Mouse (Mus musculus): ENCODE data around the gene Tfpi2. TPM values are rescaled to one million over a fixed set of nuclear protein-coding genes. Genes with fewer than 3 reads are reported as not detected.

Tfpi2 gene
- total RNA-seq (2014; fragmentation: Nextera tagmentation) = not detected in 2 replicates
- total RNA-seq (2017) = not detected in 2 replicates
- not detected in 2 replicates for polyA plus RNA-seq (2012)

- ATAC-seq (ENCODE audit: extremely low read depth, insufficient number of reproducible peaks, low FRiP score, poor library complexity, severe bottlenecking) (no peak), DNase-seq (ENCODE audit: low spot score) (no peak)
- no peak within 1 kb of the TSS for H3K4me3 ChIP-seq (ENCODE audit: low read depth, low read length)
Observed at GRCm38 (mm10) chr6:3988750-3989149, at the start of gene Tfpi2. TSS of gene Tfpi2 (minus strand) at chr6:3988919.

DNA sequence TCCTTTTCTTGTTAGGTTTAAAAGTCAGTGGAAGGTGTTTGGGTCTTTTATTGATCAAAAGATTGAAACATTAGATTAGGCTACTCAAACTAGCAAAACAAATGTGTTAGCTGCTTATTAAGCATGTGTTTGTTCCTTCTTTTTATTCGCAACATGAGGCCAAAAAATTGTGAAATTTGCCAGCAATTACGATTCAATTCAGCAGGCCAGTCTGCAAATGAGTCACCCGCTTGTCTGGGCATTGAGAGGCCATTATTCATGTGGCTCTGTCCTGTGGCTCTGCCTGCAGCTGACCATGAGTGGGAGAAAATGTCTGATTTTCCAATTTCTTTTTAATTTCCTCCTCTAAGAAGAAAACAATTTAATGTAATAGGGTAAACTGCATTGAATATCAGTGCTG is 42.2 kb upstream of the Tfpi2 start:
- H3K9me3 ChIP-seq (replicated peaks) = no peaks in the 10 kb centered on the region
- TF ChIP-seq TAL1 (conservative IDR thresholded peaks at IDR 0.05; ENCODE audit: low read depth, low read length) (no peak), POLR2AphosphoS5 (IDR thresholded peaks at IDR 0.05; ENCODE audit: insufficient replicate concordance, low read depth, low read length) (no peak), CTCF (IDR thresholded peaks at IDR 0.05; ENCODE audit: low read depth, low read length) (no peak), GATA2 (IDR thresholded peaks at IDR 0.05; ENCODE audit: borderline replicate concordance, low read depth, low read length) (no peak), GATA1 (IDR thresholded peaks at IDR 0.05; ENCODE audit: borderline replicate concordance, low read length) (no peak)
- H3K4me3 ChIP-seq (ENCODE audit: low read depth, low read length) = no peak overlapping the region
- H3K27me3 ChIP-seq (ENCODE audit: insufficient read depth, low read length) = no peaks in the 10 kb centered on the region; the same call in 1 of the 2 replicates
- no peaks in the 10 kb centered on the region for H3K36me3 ChIP-seq (replicated peaks)
- H3K4me1 ChIP-seq (ENCODE audit: insufficient read depth, low read depth, low read length) = no peaks in the 10 kb centered on the region
- no peak for DNase-seq (ENCODE audit: low spot score)
- no peak for ATAC-seq (ENCODE audit: extremely low read depth, insufficient number of reproducible peaks, low FRiP score, poor library complexity, severe bottlenecking)

More at GRCm38 (mm10) chr6:3988750-3989149, at the start of gene Tfpi2:
- no peaks in the 10 kb centered on the region for H3K4me1 ChIP-seq (ENCODE audit: insufficient read depth, low read depth, low read length)
- H3K36me3 ChIP-seq (replicated peaks) = no peaks in the 10 kb centered on the region
- no peaks in the 10 kb centered on the region for H3K9me3 ChIP-seq (replicated peaks)
- H3K27me3 ChIP-seq (ENCODE audit: insufficient read depth, low read length) = no peaks in the 10 kb centered on the region
- TF ChIP-seq CTCF (IDR thresholded peaks at IDR 0.05; ENCODE audit: low read depth, low read length) = no peak
- no peak for TF ChIP-seq GATA2 (IDR thresholded peaks at IDR 0.05; ENCODE audit: borderline replicate concordance, low read depth, low read length)
- no peak for TF ChIP-seq GATA1 (IDR thresholded peaks at IDR 0.05; ENCODE audit: borderline replicate concordance, low read length)
- TF ChIP-seq TAL1 (conservative IDR thresholded peaks at IDR 0.05; ENCODE audit: low read depth, low read length) = no peak
- TF ChIP-seq POLR2AphosphoS5 (IDR thresholded peaks at IDR 0.05; ENCODE audit: insufficient replicate concordance, low read depth, low read length) = no peak

GRCm38 (mm10) chr6:4026367-4026766 is 37.6 kb upstream of the Tfpi2 start:
- Histone ChIP-seq H3K36me3 (replicated peaks) (no peaks in the 10 kb centered on the region), H3K4me3 (ENCODE audit: low read depth, low read length) (no peak overlapping the region), H3K27me3 (ENCODE audit: insufficient read depth, low read length) (no peaks in the 10 kb centered on the region; the same call in 1 of the 2 replicates), H3K9me3 (replicated peaks) (no peaks in the 10 kb centered on the region), H3K4me1 (ENCODE audit: insufficient read depth, low read depth, low read length) (no peaks in the 10 kb centered on the region)
- no peak for TF ChIP-seq TAL1 (conservative IDR thresholded peaks at IDR 0.05; ENCODE audit: low read depth, low read length)
- TF ChIP-seq POLR2AphosphoS5 (IDR thresholded peaks at IDR 0.05; ENCODE audit: insufficient replicate concordance, low read depth, low read length) = no peak
- no peak for TF ChIP-seq GATA2 (IDR thresholded peaks at IDR 0.05; ENCODE audit: borderline replicate concordance, low read depth, low read length)
- no peak for TF ChIP-seq GATA1 (IDR thresholded peaks at IDR 0.05; ENCODE audit: borderline replicate concordance, low read length)
- TF ChIP-seq CTCF (IDR thresholded peaks at IDR 0.05; ENCODE audit: low read depth, low read length) = no peak
- no peak for DNase-seq (ENCODE audit: low spot score)
- ATAC-seq (ENCODE audit: extremely low read depth, insufficient number of reproducible peaks, low FRiP score, poor library complexity, severe bottlenecking) = no peak

DNA sequence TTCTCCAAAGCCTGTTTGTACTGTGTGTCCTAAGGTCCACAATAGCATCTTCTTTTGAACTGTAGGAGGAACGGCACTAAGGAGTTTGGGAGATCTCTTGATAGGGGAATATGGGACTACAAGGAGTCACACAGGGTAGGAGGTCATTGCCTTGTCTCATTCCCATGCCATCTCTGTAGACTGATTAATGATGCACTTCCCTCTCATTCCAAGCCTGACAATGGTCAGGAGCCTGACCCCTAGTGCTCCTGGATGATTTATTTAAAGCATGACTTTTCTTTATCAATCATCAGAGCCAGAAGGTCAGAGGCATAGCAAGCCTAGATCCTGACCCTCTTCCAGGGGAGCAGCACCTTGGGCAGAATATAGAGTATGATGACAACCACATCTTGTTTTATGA is 33.9 kb upstream of the Tfpi2 start:
- DNase-seq (ENCODE audit: low spot score) = no peak
- Histone ChIP-seq H3K27me3 (ENCODE audit: insufficient read depth, low read length) (0 out of 2 replicates have a peak, but pooled peaks cover 3% of the 10 kb centered on the region), H3K9me3 (replicated peaks) (no peaks in the 10 kb centered on the region), H3K36me3 (replicated peaks) (no peaks in the 10 kb centered on the region), H3K4me3 (ENCODE audit: low read depth, low read length) (no peak overlapping the region), H3K4me1 (ENCODE audit: insufficient read depth, low read depth, low read length) (no peaks in the 10 kb centered on the region)
- no peak for TF ChIP-seq GATA1 (IDR thresholded peaks at IDR 0.05; ENCODE audit: borderline replicate concordance, low read length)
- no peak for TF ChIP-seq POLR2AphosphoS5 (IDR thresholded peaks at IDR 0.05; ENCODE audit: insufficient replicate concordance, low read depth, low read length)
- no peak for TF ChIP-seq TAL1 (conservative IDR thresholded peaks at IDR 0.05; ENCODE audit: low read depth, low read length)
- no peak for TF ChIP-seq CTCF (IDR thresholded peaks at IDR 0.05; ENCODE audit: low read depth, low read length)
- TF ChIP-seq GATA2 (IDR thresholded peaks at IDR 0.05; ENCODE audit: borderline replicate concordance, low read depth, low read length) = no peak
- ATAC-seq (ENCODE audit: extremely low read depth, insufficient number of reproducible peaks, low FRiP score, poor library complexity, severe bottlenecking) = no peak

DNA sequence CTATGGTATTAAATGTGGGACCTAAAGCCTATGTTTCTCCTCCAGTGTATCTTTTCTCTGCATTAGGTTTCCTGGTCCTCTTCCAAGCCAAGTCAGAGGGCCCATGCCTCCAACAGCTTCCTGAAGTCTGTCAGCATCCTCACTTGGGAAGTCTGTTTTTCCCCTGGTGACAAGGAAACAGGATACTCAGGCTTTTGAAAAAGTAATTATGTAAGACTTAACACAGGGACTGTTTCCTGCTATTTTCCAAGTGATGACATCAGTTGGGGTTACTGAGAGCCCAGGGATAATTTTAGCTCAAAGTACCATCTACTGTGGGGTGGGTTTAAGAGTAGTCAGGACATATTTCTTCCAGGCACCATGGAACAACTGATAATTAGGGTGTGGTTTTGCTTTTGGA is 20.8 kb upstream of the Tfpi2 start:
- TF ChIP-seq POLR2AphosphoS5 (IDR thresholded peaks at IDR 0.05; ENCODE audit: insufficient replicate concordance, low read depth, low read length) (no peak), TAL1 (conservative IDR thresholded peaks at IDR 0.05; ENCODE audit: low read depth, low read length) (no peak), GATA2 (IDR thresholded peaks at IDR 0.05; ENCODE audit: borderline replicate concordance, low read depth, low read length) (no peak), GATA1 (IDR thresholded peaks at IDR 0.05; ENCODE audit: borderline replicate concordance, low read length) (no peak), CTCF (IDR thresholded peaks at IDR 0.05; ENCODE audit: low read depth, low read length) (no peak)
- no peak overlapping the region for H3K4me3 ChIP-seq (ENCODE audit: low read depth, low read length)
- no peaks in the 10 kb centered on the region for H3K4me1 ChIP-seq (ENCODE audit: insufficient read depth, low read depth, low read length)
- DNase-seq (ENCODE audit: low spot score) = no peak
- H3K9me3 ChIP-seq (replicated peaks) = no peaks in the 10 kb centered on the region
- H3K27me3 ChIP-seq (ENCODE audit: insufficient read depth, low read length) = no peaks in the 10 kb centered on the region
- ATAC-seq (ENCODE audit: extremely low read depth, insufficient number of reproducible peaks, low FRiP score, poor library complexity, severe bottlenecking) = no peak
- H3K36me3 ChIP-seq (replicated peaks) = no peaks in the 10 kb centered on the region

DNA sequence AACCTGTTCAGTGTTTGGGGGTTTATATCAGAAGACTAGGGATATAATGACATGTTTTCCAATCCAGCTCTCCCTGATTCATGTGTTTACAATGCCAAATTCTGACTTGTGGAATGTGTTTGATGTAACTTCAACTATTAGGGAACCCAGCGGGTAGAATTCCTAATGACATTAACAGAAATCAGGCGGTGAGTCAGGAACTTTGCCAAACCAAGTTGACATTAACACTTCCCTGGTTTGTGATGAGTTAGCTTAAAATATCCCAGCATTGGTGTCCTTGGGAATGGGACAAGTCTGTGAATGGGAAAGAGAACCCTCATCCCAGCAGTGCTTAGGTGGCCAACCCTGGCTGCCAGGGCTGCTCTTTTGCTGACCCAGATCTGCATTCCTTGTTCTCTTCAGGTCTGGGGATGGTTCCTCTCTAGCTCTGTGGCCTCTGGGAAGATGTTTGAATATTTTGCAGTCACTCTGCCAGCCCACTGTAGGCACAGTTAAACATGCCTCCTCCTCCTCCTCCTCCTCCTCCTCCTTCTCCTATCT is 19.9 kb upstream of the Tfpi2 start:
- peaks cover 4% of the 10 kb centered on the region; the same call in 1 of the 2 replicates for H3K27me3 ChIP-seq (ENCODE audit: insufficient read depth, low read length)
- DNase-seq (ENCODE audit: low spot score) (no peak), ATAC-seq (ENCODE audit: extremely low read depth, insufficient number of reproducible peaks, low FRiP score, poor library complexity, severe bottlenecking) (no peak)
- H3K4me1 ChIP-seq (ENCODE audit: insufficient read depth, low read depth, low read length) = no peaks in the 10 kb centered on the region
- no peak for TF ChIP-seq GATA2 (IDR thresholded peaks at IDR 0.05; ENCODE audit: borderline replicate concordance, low read depth, low read length)
- TF ChIP-seq GATA1 (IDR thresholded peaks at IDR 0.05; ENCODE audit: borderline replicate concordance, low read length) = no peak
- TF ChIP-seq POLR2AphosphoS5 (IDR thresholded peaks at IDR 0.05; ENCODE audit: insufficient replicate concordance, low read depth, low read length) = no peak
- no peak for TF ChIP-seq TAL1 (conservative IDR thresholded peaks at IDR 0.05; ENCODE audit: low read depth, low read length)
- TF ChIP-seq CTCF (IDR thresholded peaks at IDR 0.05; ENCODE audit: low read depth, low read length) = no peak
- no peaks in the 10 kb centered on the region for H3K9me3 ChIP-seq (replicated peaks)
- H3K4me3 ChIP-seq (ENCODE audit: low read depth, low read length) = no peak overlapping the region
- H3K36me3 ChIP-seq (replicated peaks) = no peaks in the 10 kb centered on the region

Measured in G1E (cell line).